Mouse (Mus musculus) CH12.LX (cell line): Measurements from ENCODE around the gene Apopt1. TPM values are rescaled to one million over a fixed set of nuclear protein-coding genes. Genes with fewer than 3 reads are reported as not detected.

ENCODE experiments used
- DNase-seq: peaks from one replicate; pipeline ENCODE4 v3.0.0-alpha.2; 2013; ENCODE audit errors: extremely low read depth
- H3K27ac ChIP-seq: 2 replicates; pipeline ENCODE4 v1.5.1; 2012; ENCODE audit warnings: low read depth, mild to moderate bottlenecking, control low read depth, moderate library complexity; ENCODE audit not compliant: insufficient read depth
- H3K27me3 ChIP-seq: replicated peaks from 2 replicates; pipeline ENCODE3; 2012; ENCODE audit warnings: inconsistent platforms
- H3K36me3 ChIP-seq, 2 experiments: replicated peaks in 1 of 2; 2 replicates each; pipeline versions ENCODE3 to v1.6.1; 2012; ENCODE audit warnings: inconsistent platforms in 1 of 2, low read length in 1 of 2, mild to moderate bottlenecking in 1 of 2, mixed read lengths in 1 of 2, moderate library complexity in 1 of 2; ENCODE audit not compliant: control insufficient read depth in 1 of 2, insufficient read depth in 1 of 2
- H3K4me1 ChIP-seq, 2 experiments: 2 replicates each; pipeline ENCODE4 v1.6.1; 2012; ENCODE audit warnings: inconsistent platforms in 1 of 2, moderate library complexity in 1 of 2; ENCODE audit not compliant: insufficient read depth in 2 of 2, control insufficient read depth in 1 of 2
- H3K4me2 ChIP-seq: 2 replicates; pipeline ENCODE4 v1.6.1; 2012; ENCODE audit warnings: low read depth, mild to moderate bottlenecking, control low read depth; ENCODE audit not compliant: poor library complexity, insufficient read depth, severe bottlenecking
- H3K4me3 ChIP-seq, 3 experiments: fragments of 150-350 bp in 1 of 3; sonication (generic) in 1 of 3; replicated peaks in 1 of 3; 2 replicates each; pipeline versions ENCODE3 to v1.5.1; 2011 to 2012; ENCODE audit warnings: low read depth in 2 of 3, low read length in 2 of 3, mild to moderate bottlenecking in 2 of 3, moderate library complexity in 2 of 3, control low read depth in 1 of 3, improper control_type of control experiment in 1 of 3, inconsistent platforms in 1 of 3, mixed read lengths in 1 of 3; ENCODE audit not compliant: poor library complexity in 1 of 3
- H3K79me2 ChIP-seq: replicated peaks from 2 replicates; pipeline ENCODE4 v1.6.1; 2012; ENCODE audit warnings: mild to moderate bottlenecking, moderate library complexity; ENCODE audit not compliant: control insufficient read depth, poor library complexity, insufficient read depth, severe bottlenecking; ENCODE audit errors: extremely low read depth
- H3K9ac ChIP-seq: 2 replicates; pipeline ENCODE4 v1.6.1; 2012; ENCODE audit warnings: low read depth, mild to moderate bottlenecking, control low read depth, moderate library complexity; ENCODE audit not compliant: insufficient read depth
- H3K9me3 ChIP-seq: replicated peaks from 2 replicates; pipeline ENCODE3; 2012; ENCODE audit warnings: low read length, inconsistent platforms, mixed read lengths
- BHLHE40 ChIP-seq: IDR thresholded peaks from 2 replicates; pipeline ENCODE4 v1.6.1; 2011; ENCODE audit warnings: mild to moderate bottlenecking, low read depth, low read length, improper control_type of control experiment
- CHD2 ChIP-seq: IDR thresholded peaks from 2 replicates; pipeline ENCODE4 v1.6.1; 2011; ENCODE audit warnings: low read length, improper control_type of control experiment
- E2F4 ChIP-seq: IDR thresholded peaks from 2 replicates; pipeline ENCODE4 v1.6.1; 2011; ENCODE audit warnings: low read depth, low read length, improper control_type of control experiment; ENCODE audit not compliant: insufficient replicate concordance
- EP300 ChIP-seq: IDR thresholded peaks from 2 replicates; pipeline ENCODE4 v1.6.1; 2011; ENCODE audit warnings: low read length, improper control_type of control experiment
- ETS1 ChIP-seq: conservative IDR thresholded peaks from 2 replicates; pipeline ENCODE4 v1.6.1; 2012; ENCODE audit warnings: low read depth, mild to moderate bottlenecking, inconsistent platforms, low read length, improper control_type of control experiment, moderate library complexity
- HCFC1 ChIP-seq: IDR thresholded peaks from 2 replicates; pipeline ENCODE4 v1.6.1; 2012; ENCODE audit warnings: low read depth, mild to moderate bottlenecking, inconsistent platforms, low read length, improper control_type of control experiment
- IRF4 ChIP-seq: IDR thresholded peaks from 2 replicates; pipeline ENCODE4 v1.6.1; 2014; ENCODE audit warnings: low read depth, mild to moderate bottlenecking, inconsistent platforms, low read length, improper control_type of control experiment
- JUN ChIP-seq: IDR thresholded peaks from 2 replicates; pipeline ENCODE4 v1.6.1; 2011; ENCODE audit warnings: low read depth, mild to moderate bottlenecking, low read length, improper control_type of control experiment, moderate library complexity; ENCODE audit not compliant: insufficient read depth
- JUND ChIP-seq: conservative IDR thresholded peaks from 2 replicates; pipeline ENCODE4 v1.6.1; 2011; ENCODE audit warnings: low read depth, low read length, improper control_type of control experiment
- KAT2A ChIP-seq: IDR thresholded peaks from 2 replicates; pipeline ENCODE4 v1.6.1; 2012; ENCODE audit warnings: low read length, improper control_type of control experiment, inconsistent platforms; ENCODE audit not compliant: insufficient replicate concordance
- MAFK ChIP-seq: IDR thresholded peaks from 2 replicates; pipeline ENCODE4 v1.6.1; 2011; ENCODE audit warnings: low read length, improper control_type of control experiment; ENCODE audit not compliant: insufficient replicate concordance
- MAZ ChIP-seq: IDR thresholded peaks from 2 replicates; pipeline ENCODE4 v1.6.1; 2012; ENCODE audit warnings: low read depth, mild to moderate bottlenecking, inconsistent platforms, low read length, improper control_type of control experiment, moderate library complexity
- MEF2A ChIP-seq: IDR thresholded peaks from 2 replicates; pipeline ENCODE4 v1.6.1; 2014; ENCODE audit warnings: low read depth, mild to moderate bottlenecking, inconsistent platforms, low read length, improper control_type of control experiment, borderline replicate concordance
- MXI1 ChIP-seq: IDR thresholded peaks from 2 replicates; pipeline ENCODE4 v1.6.1; 2011; ENCODE audit warnings: mild to moderate bottlenecking, low read depth, low read length, improper control_type of control experiment
- MYC ChIP-seq: IDR thresholded peaks from 2 replicates; pipeline ENCODE4 v1.6.1; 2011; ENCODE audit warnings: low read depth, mild to moderate bottlenecking, improper control_type of control experiment, low read length
- NRF1 ChIP-seq: IDR thresholded peaks from 2 replicates; pipeline ENCODE4 v1.6.1; 2014; ENCODE audit warnings: low read depth, mild to moderate bottlenecking, inconsistent platforms, low read length, improper control_type of control experiment, moderate library complexity
- POLR2A ChIP-seq: IDR thresholded peaks from 2 replicates; pipeline ENCODE4 v1.6.1; 2011; ENCODE audit warnings: low read depth, mild to moderate bottlenecking, improper control_type of control experiment, low read length
- POLR2AphosphoS2 ChIP-seq: IDR thresholded peaks from 2 replicates; pipeline ENCODE4 v1.6.1; 2011; ENCODE audit warnings: low read depth, low read length, improper control_type of control experiment
- RAD21 ChIP-seq: IDR thresholded peaks from 2 replicates; pipeline ENCODE4 v1.6.1; 2011; ENCODE audit warnings: low read depth, mild to moderate bottlenecking, low read length, improper control_type of control experiment, moderate library complexity
- RCOR1 ChIP-seq: conservative IDR thresholded peaks from 2 replicates; pipeline ENCODE4 v1.6.1; 2012; ENCODE audit warnings: low read depth, mild to moderate bottlenecking, inconsistent platforms, low read length, improper control_type of control experiment
- SMC3 ChIP-seq: IDR thresholded peaks from 2 replicates; pipeline ENCODE4 v1.6.1; 2011; ENCODE audit warnings: low read depth, low read length, improper control_type of control experiment
- TBP ChIP-seq: conservative IDR thresholded peaks from 2 replicates; pipeline ENCODE4 v1.6.1; 2011; ENCODE audit warnings: low read depth, low read length, improper control_type of control experiment
- UBTF ChIP-seq: IDR thresholded peaks from 2 replicates; pipeline ENCODE4 v1.6.1; 2012; ENCODE audit warnings: low read depth, mild to moderate bottlenecking, inconsistent platforms, low read length, improper control_type of control experiment, moderate library complexity
- USF1 ChIP-seq: IDR thresholded peaks from 2 replicates; pipeline ENCODE4 v1.6.1; 2014; ENCODE audit warnings: low read depth, mild to moderate bottlenecking, inconsistent platforms, low read length, improper control_type of control experiment
- ZC3H11A ChIP-seq: IDR thresholded peaks from 2 replicates; pipeline ENCODE4 v1.6.1; 2012; ENCODE audit warnings: low read depth, mild to moderate bottlenecking, inconsistent platforms, low read length, improper control_type of control experiment
- ZKSCAN1 ChIP-seq: IDR thresholded peaks from 2 replicates; pipeline ENCODE4 v1.6.1; 2012; ENCODE audit warnings: low read depth, inconsistent platforms, low read length, improper control_type of control experiment, borderline replicate concordance
- ZMIZ1 ChIP-seq: IDR thresholded peaks from 2 replicates; pipeline ENCODE4 v1.6.1; 2012; ENCODE audit warnings: low read depth, mild to moderate bottlenecking, inconsistent platforms, low read length, improper control_type of control experiment
- dilution Hi-C: fragments of 300-500 bp; cut with MboI; formaldehyde crosslinking; loops from 2 replicates; pipeline ENCODE4 v1.14.3; 2020; ENCODE audit warnings: low sequenced_read_pairs; ENCODE audit not compliant: extremely low pct_unique_long_range_greater_than_20kb, extremely low pct_ligation_motif_present
- in situ Hi-C: fragments of 300-500 bp; cut with MboI; formaldehyde crosslinking; loops from 3 replicates; pipeline ENCODE4 v1.14.3; 2019; ENCODE audit warnings: low sequenced_read_pairs, low pct_ligation_motif_present, low pct_unique_long_range_greater_than_20kb, mixed read lengths
- polyA plus RNA-seq: library from polyadenylated mRNA; unstranded; fragments of >175 nt; gene quantifications from 2 replicates; pipeline ENCODE4 v1.2.1, GENCODE M21; 2012; ENCODE audit warnings: low read depth; ENCODE audit not compliant: insufficient read length
- total RNA-seq, 2 experiments: library from RNA; depleted of rRNA; stranded (reverse); fragments of 300-350 nt in 1 of 2; fragments of >200 nt in 1 of 2; gene quantifications; 2 replicates each; pipeline ENCODE4 v1.2.3; 2012 to 2014

Gene Apopt1
- total and polyA plus RNA-seq, 3 experiments, result 36.0 to 49.1 (median 43.6) TPM

DNA sequence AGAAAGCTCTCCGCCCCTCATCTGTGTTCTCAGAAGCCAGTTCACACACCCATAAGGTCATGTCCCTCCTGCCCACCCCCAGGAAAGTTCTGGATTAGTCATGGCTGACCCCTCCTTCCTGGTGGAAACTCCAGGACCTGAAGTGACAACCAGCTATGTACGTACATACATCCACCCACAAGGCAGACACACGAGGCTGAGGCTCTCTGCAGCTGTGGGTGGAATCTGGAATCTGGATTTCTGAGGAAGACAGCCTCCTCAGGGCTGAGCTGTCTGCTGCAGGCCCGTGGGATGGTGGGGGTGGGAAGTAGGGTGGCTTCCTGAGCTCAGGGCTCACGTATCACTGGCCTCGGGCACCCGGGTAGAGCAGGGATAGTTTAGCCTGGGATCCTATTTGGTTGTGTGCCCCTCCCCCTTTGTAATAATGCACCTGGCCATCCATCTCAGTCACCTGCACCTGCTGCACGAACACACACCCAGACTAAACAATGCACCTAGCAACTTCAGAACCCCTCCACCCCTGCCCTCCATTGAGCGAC, 12.1 kb upstream of the Apopt1 start:
- no peak overlapping the region for H3K4me3 ChIP-seq
- no peaks in the 10 kb centered on the region for H3K79me2 ChIP-seq
- H3K4me2 ChIP-seq, result no peak overlapping the region
- dilution Hi-C loops (no loop called here), in situ Hi-C loops (no loop called here)
- no peaks in the 10 kb centered on the region for H3K9me3 ChIP-seq
- H3K36me3 ChIP-seq, result peaks cover 0 to 2% of the 10 kb centered on the region in 2 experiments
- TF ChIP-seq MAFK, result no peak
- no peak for TF ChIP-seq HCFC1
- no peak for TF ChIP-seq ZMIZ1
- no peak for TF ChIP-seq POLR2AphosphoS2
- TF ChIP-seq RCOR1, result no peak
- TF ChIP-seq KAT2A, result no peak
- no peak for TF ChIP-seq JUN
- TF ChIP-seq ZC3H11A, result no peak
- no peak for TF ChIP-seq BHLHE40
- no peak for TF ChIP-seq JUND
- no peak for TF ChIP-seq MYC
- TF ChIP-seq RAD21, result no peak
- no peak for TF ChIP-seq MXI1
- TF ChIP-seq E2F4, result no peak
- TF ChIP-seq POLR2A, result no peak
- TF ChIP-seq USF1, result no peak
- no peak for TF ChIP-seq SMC3
- TF ChIP-seq ZKSCAN1, result no peak
- TF ChIP-seq ETS1, result no peak
- no peak for TF ChIP-seq UBTF
- H3K27ac ChIP-seq, result no peak overlapping the region
- H3K9ac ChIP-seq, result no peak overlapping the region
- H3K4me1 ChIP-seq, result peaks cover 5 to 41% of the 10 kb centered on the region in 2 experiments
- no peaks in the 10 kb centered on the region for H3K27me3 ChIP-seq
- DNase-seq, result no peak

DNA sequence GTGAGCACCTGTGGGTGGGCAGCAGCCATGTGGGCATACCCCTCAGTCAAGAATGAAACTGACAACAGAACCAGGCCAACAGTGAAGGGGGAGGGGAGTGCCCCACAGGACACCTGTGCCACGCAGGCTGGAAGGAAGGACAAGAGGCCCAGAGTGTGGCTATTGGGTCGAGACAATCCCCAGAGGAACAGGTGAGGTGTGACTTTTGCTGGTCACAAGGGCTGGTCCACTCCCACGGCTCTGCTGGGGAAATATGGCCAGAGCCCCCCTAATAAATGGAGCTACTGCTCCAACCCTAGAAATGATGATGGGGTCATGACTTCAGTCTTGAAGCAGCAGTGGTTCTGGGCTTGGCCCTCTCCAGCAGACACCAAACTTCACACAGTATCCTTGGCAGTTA, 9.8 kb upstream of the Apopt1 start:
- no peaks in the 10 kb centered on the region for H3K27me3 ChIP-seq
- dilution Hi-C loops (no loop called here), in situ Hi-C loops (no loop called here)
- peaks cover 0 to 17% of the 10 kb centered on the region in 2 experiments for H3K36me3 ChIP-seq
- no peak for DNase-seq
- H3K4me1 ChIP-seq, result peaks cover 3 to 36% of the 10 kb centered on the region in 2 experiments
- H3K9ac ChIP-seq, result no peak overlapping the region
- H3K79me2 ChIP-seq, result no peaks in the 10 kb centered on the region
- no peak overlapping the region for H3K4me2 ChIP-seq
- no peak overlapping the region for H3K4me3 ChIP-seq
- no peaks in the 10 kb centered on the region for H3K9me3 ChIP-seq
- no peak overlapping the region for H3K27ac ChIP-seq
- TF ChIP-seq BHLHE40 (no peak), MXI1 (no peak), IRF4 (no peak), EP300 (no peak), CHD2 (no peak), ZMIZ1 (no peak), RAD21 (no peak), NRF1 (no peak), MEF2A (no peak), ZKSCAN1 (no peak), E2F4 (no peak), JUN (no peak), MAZ (no peak), TBP (no peak)
